Mouse (Mus musculus): ENCODE results near the gene Irf2bpl.

The Irf2bpl gene

DNA sequence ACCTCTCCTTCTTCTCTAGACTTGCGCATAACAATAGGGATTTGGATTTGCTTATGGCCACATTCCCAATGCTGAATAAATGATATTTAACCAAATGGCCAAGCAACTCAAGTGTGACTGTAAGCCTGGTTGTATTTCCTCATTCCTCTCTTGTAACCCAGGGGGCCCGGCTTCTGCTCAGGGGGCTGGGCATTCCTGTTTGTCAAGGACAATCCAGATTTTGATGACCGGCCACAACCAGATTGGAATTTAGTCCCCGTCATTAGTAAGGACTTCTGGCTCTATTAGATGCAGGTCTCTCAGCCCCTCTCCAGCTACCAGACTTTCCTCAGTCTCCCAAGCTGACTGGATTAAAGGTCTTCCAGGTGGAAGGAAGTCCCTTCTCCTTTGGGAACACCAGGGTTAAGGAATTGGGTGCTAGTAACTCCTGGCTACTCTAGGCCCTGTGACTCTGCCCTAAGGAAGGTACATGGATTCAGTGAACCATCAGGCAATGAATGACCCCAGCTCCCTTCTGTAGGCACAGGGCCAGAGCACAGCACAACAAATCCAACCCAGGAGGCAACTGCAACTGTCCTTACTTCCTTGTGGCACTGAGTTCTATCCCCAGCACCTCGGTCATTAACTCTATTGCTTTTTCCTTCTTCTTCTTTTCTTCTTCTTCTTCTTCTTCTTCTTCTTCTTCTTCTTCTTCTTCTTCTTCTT, 20.1 kb downstream of the Irf2bpl start:
- no peak for TF ChIP-seq GATA4 (IDR thresholded peaks at IDR 0.05; ENCODE audit: insufficient replicate concordance, low read length)

DNA sequence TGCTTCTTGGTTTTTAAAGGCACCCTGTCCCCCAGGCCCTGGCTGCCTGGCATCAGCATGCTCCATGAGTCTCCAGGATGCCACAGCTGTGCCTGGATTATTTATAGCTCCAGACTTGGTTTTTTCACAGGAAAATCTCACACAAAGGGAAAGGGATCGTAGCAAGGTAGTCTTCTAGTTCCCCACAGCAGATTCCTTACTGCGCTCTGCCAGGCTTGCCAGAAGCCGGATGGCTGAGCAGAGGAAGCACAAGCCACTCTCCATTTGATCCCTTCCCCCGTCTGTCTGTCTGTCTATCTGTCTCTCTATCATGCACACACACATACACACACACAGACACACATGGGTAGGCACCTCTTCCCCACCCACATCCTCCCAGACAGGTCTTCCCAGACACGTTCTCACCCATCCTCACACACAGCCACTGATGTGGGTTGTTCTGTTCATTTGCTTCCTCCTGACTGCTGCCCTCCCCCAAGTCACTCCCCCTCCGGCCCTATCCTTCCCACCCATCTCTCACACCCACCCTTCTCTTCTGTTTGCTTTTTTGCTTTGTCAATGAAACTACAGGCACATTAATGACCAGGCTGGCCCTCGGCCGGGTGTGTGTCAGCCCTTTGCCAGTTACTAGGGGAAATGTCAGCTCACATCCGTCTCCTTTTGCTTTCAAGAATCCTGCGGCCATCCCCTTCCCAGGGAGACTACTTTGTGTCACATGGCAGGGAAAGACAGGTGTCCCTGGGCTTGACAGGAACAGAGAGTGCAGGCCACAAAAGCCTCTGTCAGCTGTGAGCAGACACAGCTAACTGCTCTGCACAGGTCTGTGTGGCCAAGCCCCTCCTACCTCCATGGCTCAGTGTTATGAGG, 24.4 kb downstream of the Irf2bpl start:
- TF ChIP-seq GATA4 (IDR thresholded peaks at IDR 0.05; ENCODE audit: insufficient replicate concordance, low read length): no peak

- TF ChIP-seq GATA4 (IDR thresholded peaks at IDR 0.05; ENCODE audit: insufficient replicate concordance, low read length): no peak
These were observed 25.4 kb downstream of the Irf2bpl start for GRCm38 (mm10) chr12:86858983-86859872.

DNA sequence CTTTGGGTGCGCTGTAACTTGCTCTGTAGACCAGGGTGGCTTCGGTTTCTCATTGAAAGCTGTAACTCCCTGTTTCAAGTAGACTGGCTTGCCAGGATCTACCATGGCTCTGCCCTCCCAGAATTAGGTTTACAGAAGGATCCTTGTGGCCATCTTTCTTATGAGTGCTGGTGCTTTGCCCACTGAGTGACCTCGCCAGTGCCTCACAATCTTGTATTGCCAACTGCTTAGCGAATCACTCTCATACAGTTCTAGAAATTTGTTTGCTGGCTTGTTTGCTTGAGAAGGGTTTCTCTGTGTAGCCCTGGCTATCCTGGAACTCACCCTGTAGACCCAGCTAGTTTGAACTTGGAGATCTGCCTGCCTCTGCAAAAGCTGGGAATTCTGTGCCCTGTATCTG, 26.1 kb downstream of the Irf2bpl start:
- no peak for TF ChIP-seq GATA4 (IDR thresholded peaks at IDR 0.05; ENCODE audit: insufficient replicate concordance, low read length)

DNA sequence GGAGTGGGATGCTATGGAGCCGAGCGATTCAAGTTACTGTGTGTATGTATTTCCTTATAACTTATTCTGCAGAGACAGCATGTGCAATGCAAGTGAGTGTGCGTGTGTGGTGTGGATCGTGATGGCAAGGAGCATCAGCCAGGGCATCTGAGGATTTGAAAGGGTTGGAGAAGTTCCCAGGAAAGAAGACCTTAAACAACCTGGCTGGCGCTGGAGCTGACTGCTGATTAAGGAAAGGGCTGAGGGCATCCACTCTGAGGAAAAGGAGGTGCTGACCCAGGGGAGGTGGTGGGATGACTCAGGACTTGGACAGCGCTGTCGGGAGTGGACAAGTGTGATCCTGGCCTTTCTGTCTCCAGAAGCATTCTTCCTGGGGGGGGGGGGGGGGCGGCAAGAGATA, 27.3 kb downstream of the Irf2bpl start:
- no peak for TF ChIP-seq GATA4 (IDR thresholded peaks at IDR 0.05; ENCODE audit: insufficient replicate concordance, low read length)

GRCm38 (mm10) chr12:86855670-86856069, 28.9 kb downstream of the Irf2bpl start:
- no peak for TF ChIP-seq GATA4 (IDR thresholded peaks at IDR 0.05; ENCODE audit: insufficient replicate concordance, low read length)

- TF ChIP-seq GATA4 (IDR thresholded peaks at IDR 0.05; ENCODE audit: insufficient replicate concordance, low read length): no peak
These were observed 31.1 kb downstream of the Irf2bpl start for GRCm38 (mm10) chr12:86853516-86853915.

DNA sequence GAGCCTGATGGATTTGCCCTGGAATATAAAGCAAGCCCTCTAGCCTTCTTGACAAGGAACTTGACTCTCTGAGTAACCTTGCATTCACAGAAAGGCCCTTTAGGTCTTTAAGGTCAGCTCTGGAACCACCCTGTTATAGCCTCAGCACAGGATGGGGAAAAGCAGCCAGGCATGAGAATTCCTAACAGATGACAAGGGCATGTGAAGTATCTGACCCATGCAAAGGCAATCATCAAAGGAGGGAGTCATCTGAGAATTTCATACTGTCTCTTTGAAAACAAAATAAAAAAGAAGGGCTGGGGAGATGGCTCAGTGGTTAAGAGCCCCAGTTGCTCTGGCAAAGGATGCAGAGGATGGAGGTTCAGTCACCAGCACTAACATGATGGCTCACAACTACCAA, 33.3 kb downstream of the Irf2bpl start:
- TF ChIP-seq GATA4 (IDR thresholded peaks at IDR 0.05; ENCODE audit: insufficient replicate concordance, low read length): no peak

DNA sequence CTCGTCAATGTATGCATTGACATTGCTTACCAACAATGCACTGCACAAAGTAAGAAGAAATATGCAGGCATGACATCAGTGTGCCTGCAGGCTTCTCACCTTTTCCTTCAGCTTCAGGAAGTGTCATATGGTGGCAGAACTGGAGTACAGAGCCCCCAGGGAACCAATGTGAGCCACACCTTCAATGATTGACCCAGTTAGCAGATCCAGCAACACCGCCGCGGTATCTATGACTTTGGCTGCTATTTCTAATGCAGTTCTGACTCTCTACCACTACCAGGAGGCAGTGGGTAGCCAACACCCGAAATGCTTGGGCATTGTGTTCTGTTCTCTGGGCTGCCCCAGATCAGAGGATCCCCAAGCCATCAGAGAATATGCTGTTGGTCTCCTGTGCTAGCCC, 33.9 kb downstream of the Irf2bpl start:
- TF ChIP-seq GATA4 (IDR thresholded peaks at IDR 0.05; ENCODE audit: insufficient replicate concordance, low read length): no peak

DNA sequence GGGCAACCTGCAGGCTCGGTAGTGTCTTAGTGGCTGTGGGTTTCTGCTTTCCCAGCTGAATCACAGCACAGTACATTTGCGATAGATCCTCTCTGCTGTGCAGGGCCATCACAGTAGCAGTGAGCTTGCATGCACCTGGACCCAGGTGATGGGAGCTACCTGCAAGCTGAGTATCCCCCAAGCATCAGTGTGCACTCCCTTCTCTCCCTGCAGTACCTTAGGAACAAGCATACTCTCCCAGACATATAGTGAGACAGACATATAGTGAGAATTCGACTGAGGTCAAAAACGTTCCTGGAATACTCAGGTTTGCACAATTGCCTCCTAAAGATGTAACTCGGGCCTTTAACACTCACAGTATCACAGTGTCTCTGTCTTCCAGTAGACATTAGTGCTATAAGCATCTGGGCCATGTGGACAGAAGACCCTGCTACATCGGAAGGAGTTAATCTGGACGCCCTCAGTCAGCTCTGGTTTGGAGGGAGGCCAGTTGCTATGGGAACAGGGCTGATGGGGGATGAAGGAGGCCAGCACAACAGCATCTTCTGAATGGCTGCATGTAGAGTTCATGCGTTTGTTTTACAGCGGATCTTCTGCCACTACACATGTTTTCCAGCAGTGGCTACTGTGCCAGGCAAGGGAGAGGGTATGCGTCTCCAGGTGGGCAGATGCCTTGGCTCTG, 34.5 kb downstream of the Irf2bpl start:
- TF ChIP-seq GATA4 (IDR thresholded peaks at IDR 0.05; ENCODE audit: insufficient replicate concordance, low read length): no peak

DNA sequence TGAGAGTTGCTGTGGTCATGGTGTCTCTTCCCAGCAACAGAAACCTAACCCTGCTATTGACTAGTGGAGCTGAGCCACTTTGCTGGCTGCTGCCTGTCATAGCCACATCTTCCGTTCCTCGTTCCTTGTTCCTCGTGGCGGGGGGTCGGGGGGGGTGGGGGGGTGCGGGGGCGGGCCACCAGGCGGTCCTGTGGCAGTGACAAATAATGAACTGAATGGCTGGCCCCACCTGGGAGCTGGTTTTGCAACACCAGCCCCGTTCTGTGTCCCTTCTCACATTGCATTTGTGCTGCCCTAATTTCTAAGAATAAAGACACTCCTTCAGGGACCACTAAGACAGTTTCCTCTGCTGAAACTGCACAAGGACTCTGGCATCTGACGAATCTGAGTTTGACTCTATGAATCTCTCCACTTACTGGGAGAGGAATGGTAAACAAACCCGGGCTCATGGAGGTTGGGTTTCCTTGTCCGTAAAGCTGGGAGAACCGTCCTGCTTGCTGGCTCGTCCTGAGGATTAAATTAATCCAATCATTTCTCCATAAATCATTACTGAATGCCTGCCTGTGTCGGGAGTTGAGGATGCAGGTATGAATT, 41.6 kb downstream of the Irf2bpl start:
- TF ChIP-seq GATA4 (IDR thresholded peaks at IDR 0.05; ENCODE audit: insufficient replicate concordance, low read length): no peak

- no peak for TF ChIP-seq GATA4 (IDR thresholded peaks at IDR 0.05; ENCODE audit: insufficient replicate concordance, low read length)
These were observed 44.1 kb downstream of the Irf2bpl start for GRCm38 (mm10) chr12:86840526-86840925.

DNA sequence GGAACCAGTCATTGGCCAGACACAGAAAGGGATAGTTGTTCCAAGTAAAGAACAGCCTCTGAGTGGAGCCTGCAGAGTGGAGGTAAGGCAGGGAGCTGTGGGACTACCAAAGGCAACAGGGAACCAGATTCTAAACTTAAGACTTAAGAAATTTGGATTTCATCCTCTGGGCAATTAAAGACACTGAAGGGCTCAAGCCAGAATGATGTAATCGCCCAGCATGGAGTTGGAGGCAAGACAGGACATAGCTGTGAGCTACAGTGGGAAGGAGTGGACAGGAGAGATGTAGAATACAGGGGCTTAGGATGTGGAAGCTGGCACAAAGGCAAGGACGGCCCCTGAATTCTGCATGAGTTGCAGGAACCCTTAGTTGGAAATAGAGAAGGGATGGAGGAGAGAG, 46.4 kb downstream of the Irf2bpl start:
- TF ChIP-seq GATA4 (IDR thresholded peaks at IDR 0.05; ENCODE audit: insufficient replicate concordance, low read length): no peak

DNA sequence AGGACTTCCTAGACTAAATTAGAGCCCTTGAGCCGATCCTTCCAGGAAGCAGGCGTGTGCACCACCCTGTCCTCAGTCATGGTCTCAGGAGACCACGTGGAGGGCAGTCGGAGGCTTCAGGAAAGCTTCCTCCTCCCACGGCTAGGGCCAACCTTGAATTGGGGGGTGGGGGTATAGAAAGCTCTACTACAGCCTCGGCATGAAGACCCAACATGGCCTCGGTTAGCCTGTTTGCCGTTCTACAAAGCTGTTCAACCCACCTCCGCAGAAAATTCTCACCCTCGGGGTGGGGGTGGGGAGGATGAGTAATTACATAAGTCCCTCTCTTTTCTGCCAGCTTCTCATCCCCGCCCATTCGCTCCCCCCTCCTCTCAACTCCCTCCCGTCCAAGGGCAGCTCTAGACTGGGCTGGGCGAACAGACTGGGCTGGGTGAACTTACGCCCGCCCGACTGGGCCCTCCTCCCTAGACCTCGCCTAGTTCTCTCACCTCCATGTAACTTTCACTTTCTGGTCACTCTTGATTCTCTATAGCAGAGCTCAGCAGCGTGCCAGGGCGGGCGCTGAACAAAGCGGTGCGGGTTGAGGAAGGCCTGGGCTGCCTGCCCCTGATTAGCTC, 48.1 kb downstream of the Irf2bpl start:
- TF ChIP-seq GATA4 (IDR thresholded peaks at IDR 0.05; ENCODE audit: insufficient replicate concordance, low read length): no peak
